Mouse (Mus musculus): Measurements from ENCODE around the gene Tcl1. TPM values are rescaled to one million over a fixed set of nuclear protein-coding genes. Genes with fewer than 3 reads are reported as not detected.
"Not testable (repeated sequence)": the region's sequence is repeated elsewhere in the genome, so short reads cannot be mapped to it uniquely, and the experiment has no call there.

Gene Tcl1
- total RNA-seq, 2 experiments from 2014 or later = not detected

- not testable (repeated sequence) for ATAC-seq (ENCODE audit: poor library complexity, severe bottlenecking)
These were observed 41.5 kb downstream of the Tcl1 start for GRCm38 (mm10) chr12:105181040-105181644.

GRCm38 (mm10) chr12:105176044-105176443 is 46.5 kb downstream of the Tcl1 start, which contains the start of gene Tcl1b5:
Gene Tcl1b5, plus strand, starts transcription at chr12:105176344.
- ATAC-seq (ENCODE audit: poor library complexity, severe bottlenecking) = not testable (repeated sequence)

GRCm38 (mm10) chr12:105174318-105174717 is 48.3 kb downstream of the Tcl1 start:
- peak; percentile 66 for ATAC-seq (ENCODE audit: poor library complexity, severe bottlenecking)

- ATAC-seq (ENCODE audit: poor library complexity, severe bottlenecking) = no peak
These were observed 49.2 kb downstream of the Tcl1 start for GRCm38 (mm10) chr12:105173366-105173765.

Other genes with a start within 250 kb of the Tcl1 start
- gene Syne3, start 213.0 kb downstream of the Tcl1 start, total RNA-seq (2015) = 14.1 and 17.8 TPM in 2 replicates
- 26.9 and 28.4 TPM in 2 replicates for gene Syne3, start 213.0 kb downstream of the Tcl1 start, total RNA-seq (2017)
- 24.8 and 35.1 TPM in 2 replicates for gene Glrx5, start 190.1 kb downstream of the Tcl1 start, total RNA-seq (2015)
- 10.0 and 10.7 TPM in 2 replicates for gene Glrx5, start 190.1 kb downstream of the Tcl1 start, total RNA-seq (2017)
- gene Tcl1b2, start 76.8 kb downstream of the Tcl1 start, total RNA-seq (2015) = not detected in 2 replicates
- not detected in 2 replicates for gene Tcl1b2, start 76.8 kb downstream of the Tcl1 start, total RNA-seq (2017)
- gene Tcl1b1, start 63.1 kb downstream of the Tcl1 start, total RNA-seq (2015) = not detected in 2 replicates
- not detected in 2 replicates for gene Tcl1b1, start 63.1 kb downstream of the Tcl1 start, total RNA-seq (2017)
- gene Tcl1b5, start 46.4 kb downstream of the Tcl1 start, total RNA-seq (2015) = not detected in 2 replicates
- not detected in 2 replicates for gene Tcl1b5, start 46.4 kb downstream of the Tcl1 start, total RNA-seq (2017)
- gene Tcl1b3, start 31.8 kb downstream of the Tcl1 start, total RNA-seq (2015) = not detected in 2 replicates
- not detected in 2 replicates for gene Tcl1b3, start 31.8 kb downstream of the Tcl1 start, total RNA-seq (2017)
- gene Tcl1b4, start 20.8 kb downstream of the Tcl1 start, total RNA-seq (2015) = not detected in 2 replicates
- gene Tcl1b4, start 20.8 kb downstream of the Tcl1 start, total RNA-seq (2017) = not detected in 2 replicates
- gene Tunar, start 111.1 kb upstream of the Tcl1 start, total RNA-seq (2015) = not detected in 2 replicates
- not detected in 2 replicates for gene Tunar, start 111.1 kb upstream of the Tcl1 start, total RNA-seq (2017)
- gene D430019H16Rik, start 231.1 kb upstream of the Tcl1 start, total RNA-seq (2015) = not detected in 2 replicates
- 0.04 TPM in 1 of 2 replicates, not detected in the other for gene D430019H16Rik, start 231.1 kb upstream of the Tcl1 start, total RNA-seq (2017)

All from megakaryocyte, adult 5-6 weeks (primary cell).